Mouse (Mus musculus): ENCODE measurements around the gene 5730596B20Rik. TPM values are rescaled to one million over a fixed set of nuclear protein-coding genes. Genes with fewer than 3 reads are reported as not detected.

The 5730596B20Rik gene
- total RNA-seq, 2 experiments from 2014 or later: not detected

Small RNA genes within 50 kb of the gene (microRNA-seq; reads per million reads assigned to microRNA genes)
- 123 reads per million, percentile 61 among the genes with 10 or more reads in this experiment for gene Mir196b

Other genes starting within 250 kb of the 5730596B20Rik start
- 1 to 10 TPM; 6.9 to 7.8 TPM for gene Skap2, start 164.9 kb upstream of the 5730596B20Rik start, total RNA-seq (2021)
- gene Hoxa1, start 19.2 kb upstream of the 5730596B20Rik start, total RNA-seq (2021): under 1 TPM in 1 of 2 experiments, not detected in 1; 0.16 TPM
- under 1 TPM; 0.31 to 0.34 TPM for gene Hoxa2, start 12.7 kb upstream of the 5730596B20Rik start, total RNA-seq (2021)
- gene Hoxa4, start 14.3 kb downstream of the 5730596B20Rik start, total RNA-seq (2021): under 1 TPM; 0.22 to 0.36 TPM
- gene Hoxa5, start 27.1 kb downstream of the 5730596B20Rik start, total RNA-seq (2021): 1 to 10 TPM in 1 of 2 experiments, under 1 TPM in 1; 0.52 to 1.3 TPM
- gene Hoxa6, start 31.2 kb downstream of the 5730596B20Rik start, total RNA-seq (2021): not detected
- gene Hoxa3, start 35.8 kb downstream of the 5730596B20Rik start, total RNA-seq (2021): 1 to 10 TPM in 1 of 2 experiments, under 1 TPM in 1; 0.48 to 1.0 TPM
- gene Gm28308, start 35.8 kb downstream of the 5730596B20Rik start, total RNA-seq (2021): not detected
- under 1 TPM; 0.31 to 0.44 TPM for gene Hoxa7, start 44.4 kb downstream of the 5730596B20Rik start, total RNA-seq (2021)
- not detected for gene Hoxa9, start 53.6 kb downstream of the 5730596B20Rik start, total RNA-seq (2021)
- gene Hoxa10, start 63.4 kb downstream of the 5730596B20Rik start, total RNA-seq (2021): not detected
- gene Hoxa11, start 68.3 kb downstream of the 5730596B20Rik start, total RNA-seq (2021): not detected
- gene Hoxa13, start 83.4 kb downstream of the 5730596B20Rik start, total RNA-seq (2021): not detected
- not detected for gene Evx1, start 136.0 kb downstream of the 5730596B20Rik start, total RNA-seq (2021)

All from heart, postnatal 25 days (tissue).